Mouse (Mus musculus): ENCODE measurements around the gene Syngr2. TPM values are rescaled to one million over a fixed set of nuclear protein-coding genes. Genes with fewer than 3 reads are reported as not detected.
"Not testable (repeated sequence)": the region's sequence is repeated elsewhere in the genome, so short reads cannot be mapped to it uniquely, and the experiment has no call there.

The Syngr2 gene
- polyA plus RNA-seq, 1 experiment from 2014 or later: 32.7 TPM

- Histone ChIP-seq H3K9me3 (ENCODE audit: control insufficient read depth, low read length) (no peaks in the 10 kb centered on the region), H3K4me2 (ENCODE audit: low read depth, low read length, severe bottlenecking) (no peak overlapping the region), H3K27ac (ENCODE audit: low read depth, low read length) (no peak overlapping the region), H3K4me1 (replicated peaks; ENCODE audit: control insufficient read depth, insufficient read depth, low read length) (peaks cover 14% of the 10 kb centered on the region), H3K27me3 (ENCODE audit: control insufficient read depth, insufficient read depth, low read length) (no peaks in the 10 kb centered on the region), H3K9ac (ENCODE audit: low read length) (no peak overlapping the region), H3K36me3 (ENCODE audit: control insufficient read depth, insufficient read depth, low read length) (peaks cover 2% of the 10 kb centered on the region; the same call in 1 of the 2 replicates), H3K4me3 (ENCODE audit: low read depth, low read length) (no peak overlapping the region)
- ATAC-seq (replicated peaks; ENCODE audit: low FRiP score): no peak
- 85% methylated on average over 5 of the region's 5 CpGs for WGBS
- no peak for DNase-seq (ENCODE audit: low spot score)
Observed at GRCm38 (mm10) chr11:117813867-117814266, 4.4 kb downstream of the Syngr2 start.

GRCm38 (mm10) chr11:117814704-117815366 is 5.4 kb downstream of the Syngr2 start:
- DNase-seq (ENCODE audit: low spot score): no peak

GRCm38 (mm10) chr11:117815850-117816249 is 6.4 kb downstream of the Syngr2 start:
- H3K27ac ChIP-seq (ENCODE audit: low read depth, low read length); H3K36me3 ChIP-seq (ENCODE audit: control insufficient read depth, insufficient read depth, low read length); ATAC-seq (replicated peaks; ENCODE audit: low FRiP score); H3K27me3 ChIP-seq (ENCODE audit: control insufficient read depth, insufficient read depth, low read length); H3K9ac ChIP-seq (ENCODE audit: low read length); H3K4me3 ChIP-seq (ENCODE audit: low read depth, low read length); DNase-seq (ENCODE audit: low spot score); H3K4me2 ChIP-seq (ENCODE audit: low read depth, low read length, severe bottlenecking); H3K9me3 ChIP-seq (ENCODE audit: control insufficient read depth, low read length); H3K4me1 ChIP-seq (replicated peaks; ENCODE audit: control insufficient read depth, insufficient read depth, low read length): not testable (repeated sequence)
- WGBS: 87% methylated on average over 9 of the region's 9 CpGs

More at GRCm38 (mm10) chr11:117814704-117815366, 5.4 kb downstream of the Syngr2 start:
- H3K4me2 ChIP-seq (ENCODE audit: low read depth, low read length, severe bottlenecking): no peak overlapping the region
- peaks cover 2% of the 10 kb centered on the region; the same call in 1 of the 2 replicates for H3K36me3 ChIP-seq (ENCODE audit: control insufficient read depth, insufficient read depth, low read length)
- no peak overlapping the region for H3K9ac ChIP-seq (ENCODE audit: low read length)
- H3K4me3 ChIP-seq (ENCODE audit: low read depth, low read length): no peak overlapping the region
- 92% methylated on average over 6 of the region's 6 CpGs for WGBS
- H3K4me1 ChIP-seq (replicated peaks; ENCODE audit: control insufficient read depth, insufficient read depth, low read length): peaks cover 12% of the 10 kb centered on the region
- ATAC-seq (replicated peaks; ENCODE audit: low FRiP score): no peak
- no peaks in the 10 kb centered on the region for H3K9me3 ChIP-seq (ENCODE audit: control insufficient read depth, low read length)
- no peak overlapping the region for H3K27ac ChIP-seq (ENCODE audit: low read depth, low read length)
- H3K27me3 ChIP-seq (ENCODE audit: control insufficient read depth, insufficient read depth, low read length): no peaks in the 10 kb centered on the region

- Histone ChIP-seq H3K9me3 (ENCODE audit: control insufficient read depth, low read length) (no peaks in the 10 kb centered on the region), H3K9ac (ENCODE audit: low read length) (no peak overlapping the region), H3K4me1 (replicated peaks; ENCODE audit: control insufficient read depth, insufficient read depth, low read length) (no peaks in the 10 kb centered on the region), H3K4me3 (ENCODE audit: low read depth, low read length) (no peak overlapping the region), H3K36me3 (ENCODE audit: control insufficient read depth, insufficient read depth, low read length) (peaks cover 7% of the 10 kb centered on the region; the same call in 1 of the 2 replicates), H3K27me3 (ENCODE audit: control insufficient read depth, insufficient read depth, low read length) (no peaks in the 10 kb centered on the region), H3K4me2 (ENCODE audit: low read depth, low read length, severe bottlenecking) (no peak overlapping the region), H3K27ac (ENCODE audit: low read depth, low read length) (no peak overlapping the region)
- 92% methylated on average over 13 of the region's 13 CpGs for WGBS
- no peak for ATAC-seq (replicated peaks; ENCODE audit: low FRiP score)
- no peak for DNase-seq (ENCODE audit: low spot score)
Observed at GRCm38 (mm10) chr11:117816389-117816996, 7.0 kb downstream of the Syngr2 start.

GRCm38 (mm10) chr11:117819095-117819494 is 9.6 kb downstream of the Syngr2 start:
- H3K9me3 ChIP-seq (ENCODE audit: control insufficient read depth, low read length): no peaks in the 10 kb centered on the region
- no peaks in the 10 kb centered on the region for H3K27me3 ChIP-seq (ENCODE audit: control insufficient read depth, insufficient read depth, low read length)

GRCm38 (mm10) chr11:117820173-117820572 is 10.7 kb downstream of the Syngr2 start:
- Histone ChIP-seq H3K4me2 (ENCODE audit: low read depth, low read length, severe bottlenecking) (no peak overlapping the region), H3K9ac (ENCODE audit: low read length) (no peak overlapping the region), H3K4me3 (ENCODE audit: low read depth, low read length) (no peak overlapping the region), H3K27ac (ENCODE audit: low read depth, low read length) (no peak overlapping the region), H3K9me3 (ENCODE audit: control insufficient read depth, low read length) (no peaks in the 10 kb centered on the region), H3K27me3 (ENCODE audit: control insufficient read depth, insufficient read depth, low read length) (no peaks in the 10 kb centered on the region), H3K4me1 (replicated peaks; ENCODE audit: control insufficient read depth, insufficient read depth, low read length) (peaks cover 6% of the 10 kb centered on the region; the same call in 1 of the 2 replicates), H3K36me3 (ENCODE audit: control insufficient read depth, insufficient read depth, low read length) (peaks cover 7% of the 10 kb centered on the region; the same call in 1 of the 2 replicates)
- 97% methylated on average over 7 of the region's 7 CpGs for WGBS
- ATAC-seq (replicated peaks; ENCODE audit: low FRiP score) (no peak), DNase-seq (ENCODE audit: low spot score) (no peak)

More at GRCm38 (mm10) chr11:117819095-117819494, 9.6 kb downstream of the Syngr2 start:
- H3K36me3 ChIP-seq (ENCODE audit: control insufficient read depth, insufficient read depth, low read length): peaks cover 9% of the 10 kb centered on the region; the same call in 1 of the 2 replicates
- H3K4me3 ChIP-seq (ENCODE audit: low read depth, low read length): no peak overlapping the region
- no peak for ATAC-seq (replicated peaks; ENCODE audit: low FRiP score)
- H3K4me2 ChIP-seq (ENCODE audit: low read depth, low read length, severe bottlenecking): no peak overlapping the region
- peaks cover 3% of the 10 kb centered on the region; the same call in 1 of the 2 replicates for H3K4me1 ChIP-seq (replicated peaks; ENCODE audit: control insufficient read depth, insufficient read depth, low read length)
- no peak overlapping the region for H3K9ac ChIP-seq (ENCODE audit: low read length)
- no peak overlapping the region for H3K27ac ChIP-seq (ENCODE audit: low read depth, low read length)
- WGBS: 72% methylated on average over 8 of the region's 8 CpGs
- DNase-seq (ENCODE audit: low spot score): no peak

- peaks cover 7% of the 10 kb centered on the region; the same call in 1 of the 2 replicates for H3K36me3 ChIP-seq (ENCODE audit: control insufficient read depth, insufficient read depth, low read length)
- no peak overlapping the region for H3K4me3 ChIP-seq (ENCODE audit: low read depth, low read length)
- no peak overlapping the region for H3K27ac ChIP-seq (ENCODE audit: low read depth, low read length)
- DNase-seq (ENCODE audit: low spot score) (no peak), ATAC-seq (replicated peaks; ENCODE audit: low FRiP score) (no peak)
- peaks cover 8% of the 10 kb centered on the region for H3K4me1 ChIP-seq (replicated peaks; ENCODE audit: control insufficient read depth, insufficient read depth, low read length)
- H3K9me3 ChIP-seq (ENCODE audit: control insufficient read depth, low read length): no peaks in the 10 kb centered on the region
- H3K4me2 ChIP-seq (ENCODE audit: low read depth, low read length, severe bottlenecking): no peak overlapping the region
- H3K9ac ChIP-seq (ENCODE audit: low read length): no peak overlapping the region
- WGBS: 91% methylated on average over 9 of the region's 9 CpGs
- H3K27me3 ChIP-seq (ENCODE audit: control insufficient read depth, insufficient read depth, low read length): no peaks in the 10 kb centered on the region
Observed at GRCm38 (mm10) chr11:117821868-117822267, 12.4 kb downstream of the Syngr2 start.

- Histone ChIP-seq H3K4me2 (ENCODE audit: low read depth, low read length, severe bottlenecking) (no peak overlapping the region), H3K4me1 (replicated peaks; ENCODE audit: control insufficient read depth, insufficient read depth, low read length) (peaks cover 11% of the 10 kb centered on the region), H3K27ac (ENCODE audit: low read depth, low read length) (no peak overlapping the region), H3K36me3 (ENCODE audit: control insufficient read depth, insufficient read depth, low read length) (peaks cover 7% of the 10 kb centered on the region; the same call in 1 of the 2 replicates), H3K4me3 (ENCODE audit: low read depth, low read length) (no peak overlapping the region), H3K9me3 (ENCODE audit: control insufficient read depth, low read length) (no peaks in the 10 kb centered on the region), H3K27me3 (ENCODE audit: control insufficient read depth, insufficient read depth, low read length) (no peaks in the 10 kb centered on the region), H3K9ac (ENCODE audit: low read length) (no peak overlapping the region)
- WGBS: 95% methylated on average over 7 of the region's 7 CpGs
- DNase-seq (ENCODE audit: low spot score): no peak
- no peak for ATAC-seq (replicated peaks; ENCODE audit: low FRiP score)
Observed at GRCm38 (mm10) chr11:117822728-117823241, 13.3 kb downstream of the Syngr2 start.

Measured in forebrain, embryonic 11.5 days (tissue).